Mouse (Mus musculus): ENCODE measurements around the gene Agap2. TPM values are rescaled to one million over a fixed set of nuclear protein-coding genes. Genes with fewer than 3 reads are reported as not detected.
"Not testable (repeated sequence)": the region's sequence is repeated elsewhere in the genome, so short reads cannot be mapped to it uniquely, and the experiment has no call there.

Agap2 gene
- polyA plus RNA-seq, 1 experiment from 2014 or later = not detected

- WGBS = 1% methylated on average over 59 of the region's 72 CpGs
Observed at GRCm38 (mm10) chr10:127059968-127060916, 14.8 kb upstream of the Agap2 start, which contains the start of gene March9. March9 (minus strand) TSS chr10:127060184.

GRCm38 (mm10) chr10:127061085-127061484, 14.0 kb upstream of the Agap2 start:
- Histone ChIP-seq H3K27me3 (peaks cover 45% of the 10 kb centered on the region), H3K4me2 (no peak overlapping the region), H3K9ac (replicated peaks) (no peak overlapping the region), H3K36me3 (peaks cover 30% of the 10 kb centered on the region), H3K4me1 (replicated peaks) (peaks cover 27% of the 10 kb centered on the region), H3K4me3 (replicated peaks) (no peak overlapping the region), H3K9me3 (no peaks in the 10 kb centered on the region), H3K27ac (no peak overlapping the region)
- 41% methylated on average over 5 of the region's 5 CpGs for WGBS
- ATAC-seq (ENCODE audit: insufficient number of reproducible peaks, insufficient read depth, low FRiP score, low TSS enrichment, low read depth) = no peak

More at GRCm38 (mm10) chr10:127059968-127060916, 14.8 kb upstream of the Agap2 start, which contains the start of gene March9:
- Histone ChIP-seq H3K9ac (replicated peaks) (peak within 1 kb of the TSS; percentile 89), H3K4me1 (replicated peaks) (peaks cover 26% of the 10 kb centered on the region), H3K27me3 (peaks cover 45% of the 10 kb centered on the region), H3K4me2 (peak within 1 kb of the TSS; percentile 97), H3K36me3 (peaks cover 30% of the 10 kb centered on the region), H3K27ac (0 out of 2 replicates have a peak within 1 kb of the TSS, but pooled peaks have one; percentile 29), H3K9me3 (no peaks in the 10 kb centered on the region), H3K4me3 (replicated peaks) (peak within 1 kb of the TSS; percentile 97)
- no peak for ATAC-seq (ENCODE audit: insufficient number of reproducible peaks, insufficient read depth, low FRiP score, low TSS enrichment, low read depth)

- Histone ChIP-seq H3K4me3 (replicated peaks) (no peak overlapping the region), H3K9ac (replicated peaks) (no peak overlapping the region), H3K27ac (no peak overlapping the region), H3K27me3 (peaks cover 45% of the 10 kb centered on the region), H3K9me3 (no peaks in the 10 kb centered on the region), H3K4me2 (no peak overlapping the region), H3K36me3 (peaks cover 30% of the 10 kb centered on the region), H3K4me1 (replicated peaks) (peaks cover 30% of the 10 kb centered on the region)
- WGBS = 81% methylated on average over 2 of the region's 2 CpGs
- no peak for ATAC-seq (ENCODE audit: insufficient number of reproducible peaks, insufficient read depth, low FRiP score, low TSS enrichment, low read depth)
Observed at GRCm38 (mm10) chr10:127061513-127061912, 13.6 kb upstream of the Agap2 start.

GRCm38 (mm10) chr10:127062101-127062500, 13.0 kb upstream of the Agap2 start:
- H3K9me3 ChIP-seq; ATAC-seq (ENCODE audit: insufficient number of reproducible peaks, insufficient read depth, low FRiP score, low TSS enrichment, low read depth); H3K9ac ChIP-seq (replicated peaks); H3K27ac ChIP-seq; H3K4me3 ChIP-seq (replicated peaks); H3K4me2 ChIP-seq: not testable (repeated sequence)
- 93% methylated on average over 4 of the region's 4 CpGs for WGBS
- H3K36me3 ChIP-seq = peaks cover 31% of the 10 kb centered on the region
- H3K27me3 ChIP-seq = peaks cover 45% of the 10 kb centered on the region
- peaks cover 31% of the 10 kb centered on the region for H3K4me1 ChIP-seq (replicated peaks)

- Histone ChIP-seq H3K4me3 (replicated peaks) (no peak overlapping the region), H3K4me1 (replicated peaks) (peaks cover 31% of the 10 kb centered on the region)
Observed at GRCm38 (mm10) chr10:127062503-127062902, 12.6 kb upstream of the Agap2 start.

GRCm38 (mm10) chr10:127063239-127063872, 11.7 kb upstream of the Agap2 start, which contains the start of gene Cdk4:
Cdk4 (plus strand) TSS chr10:127063534.
- ATAC-seq (ENCODE audit: insufficient number of reproducible peaks, insufficient read depth, low FRiP score, low TSS enrichment, low read depth) = peak; percentile 87
- WGBS = under 1% methylated on average over 44 of the region's 46 CpGs
- Histone ChIP-seq H3K9me3 (no peaks in the 10 kb centered on the region), H3K4me3 (replicated peaks) (peak within 1 kb of the TSS; percentile 88), H3K9ac (replicated peaks) (peak within 1 kb of the TSS; percentile 97), H3K4me2 (peak within 1 kb of the TSS; percentile 79), H3K27ac (peak within 1 kb of the TSS; percentile 89), H3K4me1 (replicated peaks) (peaks cover 31% of the 10 kb centered on the region), H3K27me3 (peaks cover 34% of the 10 kb centered on the region), H3K36me3 (peaks cover 38% of the 10 kb centered on the region)

More at GRCm38 (mm10) chr10:127062503-127062902, 12.6 kb upstream of the Agap2 start:
- Histone ChIP-seq H3K4me2 (no peak overlapping the region), H3K9me3 (no peaks in the 10 kb centered on the region), H3K27ac (no peak overlapping the region), H3K27me3 (peaks cover 41% of the 10 kb centered on the region), H3K9ac (replicated peaks) (no peak overlapping the region), H3K36me3 (peaks cover 31% of the 10 kb centered on the region)
- ATAC-seq (ENCODE audit: insufficient number of reproducible peaks, insufficient read depth, low FRiP score, low TSS enrichment, low read depth) = no peak
- WGBS = 77% methylated on average over 5 of the region's 5 CpGs

- no peak for ATAC-seq (ENCODE audit: insufficient number of reproducible peaks, insufficient read depth, low FRiP score, low TSS enrichment, low read depth)
- 14% methylated on average over 37 of the region's 37 CpGs for WGBS
- Histone ChIP-seq H3K4me3 (replicated peaks) (peak overlapping the region; percentile 88), H3K9me3 (no peaks in the 10 kb centered on the region), H3K4me2 (peak overlapping the region; percentile 79), H3K9ac (replicated peaks) (peak overlapping the region; percentile 97), H3K27ac (peak overlapping the region; percentile 89), H3K4me1 (replicated peaks) (peaks cover 31% of the 10 kb centered on the region), H3K27me3 (peaks cover 26% of the 10 kb centered on the region), H3K36me3 (peaks cover 44% of the 10 kb centered on the region)
Observed at GRCm38 (mm10) chr10:127063913-127064870, 10.9 kb upstream of the Agap2 start.

- Histone ChIP-seq H3K4me2 (no peak overlapping the region), H3K36me3 (peaks cover 44% of the 10 kb centered on the region), H3K4me1 (replicated peaks) (peaks cover 31% of the 10 kb centered on the region), H3K4me3 (replicated peaks) (no peak overlapping the region), H3K9ac (replicated peaks) (no peak overlapping the region), H3K27ac (no peak overlapping the region), H3K27me3 (peaks cover 8% of the 10 kb centered on the region), H3K9me3 (no peaks in the 10 kb centered on the region)
- no peak for ATAC-seq (ENCODE audit: insufficient number of reproducible peaks, insufficient read depth, low FRiP score, low TSS enrichment, low read depth)
- 90% methylated on average over 9 of the region's 9 CpGs for WGBS
Observed at GRCm38 (mm10) chr10:127065981-127066380, 9.1 kb upstream of the Agap2 start.

GRCm38 (mm10) chr10:127066519-127067018, 8.5 kb upstream of the Agap2 start:
- peaks cover 44% of the 10 kb centered on the region for H3K36me3 ChIP-seq
- H3K4me3 ChIP-seq (replicated peaks) = no peak overlapping the region; the same call in 1 of the 2 replicates
- no peak overlapping the region for H3K27ac ChIP-seq
- peaks cover 2% of the 10 kb centered on the region for H3K27me3 ChIP-seq
- H3K4me2 ChIP-seq = no peak overlapping the region
- no peaks in the 10 kb centered on the region for H3K9me3 ChIP-seq
- no peak for ATAC-seq (ENCODE audit: insufficient number of reproducible peaks, insufficient read depth, low FRiP score, low TSS enrichment, low read depth)
- 92% methylated on average over 14 of the region's 14 CpGs for WGBS
- H3K9ac ChIP-seq (replicated peaks) = no peak overlapping the region
- H3K4me1 ChIP-seq (replicated peaks) = peaks cover 35% of the 10 kb centered on the region

GRCm38 (mm10) chr10:127068360-127069038, 6.6 kb upstream of the Agap2 start:
- no peaks in the 10 kb centered on the region for H3K9me3 ChIP-seq
- peak overlapping the region; percentile 83 for H3K4me2 ChIP-seq
- H3K4me3 ChIP-seq (replicated peaks) = peak overlapping the region; percentile 64
- no peak for ATAC-seq (ENCODE audit: insufficient number of reproducible peaks, insufficient read depth, low FRiP score, low TSS enrichment, low read depth)
- H3K9ac ChIP-seq (replicated peaks) = peak overlapping the region; percentile 63
- WGBS = 80% methylated on average over 9 of the region's 9 CpGs
- peaks cover 44% of the 10 kb centered on the region for H3K36me3 ChIP-seq
- peaks cover 35% of the 10 kb centered on the region for H3K4me1 ChIP-seq (replicated peaks)
- H3K27ac ChIP-seq = peak overlapping the region; percentile 90; the same call in 1 of the 2 replicates
- no peaks in the 10 kb centered on the region; the same call in 1 of the 2 replicates for H3K27me3 ChIP-seq
